Mouse (Mus musculus): Measurements from ENCODE around the gene Vsig10l.

Gene Vsig10l

DNA sequence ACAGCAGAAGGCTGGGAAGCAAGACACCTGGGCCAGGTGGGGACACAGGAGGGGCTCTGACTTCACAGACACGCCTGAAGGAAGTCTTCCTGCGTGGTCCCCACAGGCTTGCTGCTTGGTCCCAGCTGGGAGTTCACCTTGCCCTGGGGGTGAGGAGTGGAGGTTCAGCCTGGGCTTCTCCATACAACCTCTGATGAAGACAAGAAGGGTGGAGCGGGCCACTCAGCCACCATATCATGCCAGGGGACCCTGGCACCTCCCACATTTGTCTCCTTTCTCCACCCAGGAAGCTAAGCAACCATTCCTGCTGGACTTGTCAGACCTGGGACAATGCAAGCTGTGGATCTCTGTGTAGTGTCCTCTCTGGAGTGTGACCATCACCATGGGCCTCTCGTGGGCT, at the start of gene Vsig10l:
Vsig10l (plus strand) TSS at position 301 of the 400 bp plus-strand sequence.
- TF ChIP-seq GATA4 (IDR thresholded peaks at IDR 0.05; ENCODE audit: insufficient replicate concordance, low read length) = no peak

DNA sequence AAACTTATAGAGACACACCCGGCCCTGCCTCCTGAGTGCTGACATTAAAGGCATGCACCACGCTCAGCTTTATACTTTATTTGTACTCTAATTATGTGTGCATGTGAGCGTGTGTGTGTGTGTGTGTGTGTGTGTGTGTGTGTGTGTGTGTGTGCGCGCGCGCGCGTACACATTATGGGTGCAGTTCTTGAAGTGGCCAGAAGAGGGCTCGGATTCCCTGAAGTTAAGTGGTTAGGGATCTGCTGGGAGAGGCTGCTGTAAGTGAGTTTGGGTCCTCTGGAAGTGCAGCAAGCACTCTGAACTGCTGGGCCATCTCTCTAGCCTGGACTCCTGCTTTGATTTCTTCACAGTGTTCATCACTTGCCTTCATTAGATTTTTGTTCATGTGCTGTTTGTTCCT, 45.7 kb upstream of the Vsig10l start:
- TF ChIP-seq GATA4 (IDR thresholded peaks at IDR 0.05; ENCODE audit: insufficient replicate concordance, low read length) = no peak

DNA sequence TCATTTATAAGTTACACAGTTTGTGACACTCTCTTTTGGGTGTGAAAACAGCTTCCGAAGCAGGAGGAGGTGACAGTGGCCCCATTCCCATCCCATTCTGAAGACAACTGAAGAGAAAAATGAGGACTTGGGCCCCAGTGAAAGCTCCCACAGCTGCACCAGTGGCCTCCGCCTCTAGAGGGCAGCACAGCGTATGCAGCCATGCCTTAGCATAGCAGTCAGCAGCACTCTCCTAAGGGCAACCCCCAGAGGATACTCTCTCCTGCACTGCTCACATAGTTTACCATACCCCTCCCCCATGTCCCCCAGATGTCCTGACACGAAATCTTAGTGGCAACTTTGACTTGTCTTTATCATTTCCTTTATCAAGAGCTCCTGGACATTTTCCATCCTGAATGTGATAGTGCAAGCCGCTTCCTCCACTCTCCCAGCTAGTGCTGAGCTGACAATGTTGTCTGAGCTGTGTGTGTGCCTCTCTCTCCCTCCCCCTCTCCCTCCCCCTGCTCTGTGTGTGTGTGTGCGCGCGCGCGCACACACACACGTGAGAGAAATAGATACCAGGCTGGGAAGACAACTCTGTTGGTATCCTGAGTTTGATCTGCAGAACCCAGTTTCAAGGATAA, 39.8 kb upstream of the Vsig10l start:
- TF ChIP-seq GATA4 (IDR thresholded peaks at IDR 0.05; ENCODE audit: insufficient replicate concordance, low read length) = peak; percentile 29; the same call in 1 of the 2 replicates

DNA sequence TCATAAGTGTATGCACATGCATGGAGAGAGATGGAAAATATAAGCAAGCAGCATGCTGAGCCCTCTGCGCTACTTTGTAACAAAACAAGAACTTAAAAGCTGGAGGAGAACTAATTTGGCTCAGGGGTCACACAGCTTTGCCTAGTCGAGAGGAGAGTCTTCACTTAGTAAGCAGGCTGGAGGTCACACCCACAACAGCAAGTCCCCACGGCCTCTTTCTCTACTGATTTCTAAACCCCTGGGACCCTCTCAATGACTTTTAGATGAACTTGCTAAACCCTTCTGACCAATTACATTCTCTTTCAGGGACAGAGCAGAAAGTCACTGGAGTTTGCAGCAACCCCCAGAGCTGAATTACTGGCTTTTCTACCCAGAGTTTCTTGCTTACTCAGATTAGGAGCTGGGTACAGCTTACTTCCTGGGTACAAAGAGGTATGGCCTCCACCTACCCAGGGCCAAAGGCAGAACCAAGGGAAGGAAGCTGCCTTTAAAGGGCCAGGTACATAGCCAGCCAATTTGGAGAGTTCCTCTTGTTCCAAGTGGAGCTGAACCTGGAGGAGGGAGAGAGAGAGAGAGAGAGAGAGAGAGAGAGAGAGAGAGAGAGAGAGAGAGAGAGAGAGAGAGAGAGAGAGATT, 38.8 kb upstream of the Vsig10l start:
- TF ChIP-seq GATA4 (IDR thresholded peaks at IDR 0.05; ENCODE audit: insufficient replicate concordance, low read length) = no peak

DNA sequence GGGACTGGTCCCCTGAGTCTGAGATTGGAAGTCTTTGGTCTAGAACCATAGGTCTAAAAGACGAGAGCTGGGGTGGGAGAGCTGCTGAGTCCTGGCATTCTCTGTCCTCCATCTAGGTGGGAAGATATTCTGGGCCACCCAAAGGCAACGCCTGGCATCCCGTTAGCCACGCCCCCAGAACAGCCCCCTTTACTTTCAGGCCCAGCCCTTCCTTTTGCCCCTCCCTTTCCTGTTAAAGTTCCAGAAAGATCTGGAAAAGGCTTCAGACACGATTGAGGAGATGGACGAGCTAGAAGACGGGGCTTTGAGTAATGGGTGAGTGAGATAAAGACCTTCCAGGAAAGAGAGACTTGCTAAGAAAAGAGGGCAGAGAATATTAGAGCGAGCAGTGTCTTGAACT, 35.5 kb upstream of the Vsig10l start, which contains the start of gene Lim2:
Lim2 (plus strand) TSS at position 265 of the 400 bp plus-strand sequence.
- TF ChIP-seq GATA4 (IDR thresholded peaks at IDR 0.05; ENCODE audit: insufficient replicate concordance, low read length) = no peak

DNA sequence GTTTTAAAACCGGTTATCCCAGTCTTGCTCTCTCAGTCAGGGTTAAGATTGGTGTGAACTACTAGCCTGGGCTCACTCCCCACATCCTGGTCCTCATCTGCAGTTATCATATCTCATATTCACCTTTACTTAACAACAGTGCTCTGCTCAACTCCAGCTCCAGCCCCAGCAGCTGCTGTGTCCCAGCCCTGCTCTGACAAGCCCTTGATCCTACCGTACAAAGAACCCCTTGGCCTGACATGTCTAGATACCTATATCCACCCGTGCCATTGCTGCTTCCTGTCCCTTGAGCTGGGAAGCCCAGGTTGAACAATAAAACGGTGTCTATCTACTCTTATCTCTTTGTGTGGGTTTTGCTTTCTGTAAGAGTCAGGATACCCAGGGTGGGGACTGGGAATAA, 33.5 kb upstream of the Vsig10l start:
- no peak for TF ChIP-seq GATA4 (IDR thresholded peaks at IDR 0.05; ENCODE audit: insufficient replicate concordance, low read length)

DNA sequence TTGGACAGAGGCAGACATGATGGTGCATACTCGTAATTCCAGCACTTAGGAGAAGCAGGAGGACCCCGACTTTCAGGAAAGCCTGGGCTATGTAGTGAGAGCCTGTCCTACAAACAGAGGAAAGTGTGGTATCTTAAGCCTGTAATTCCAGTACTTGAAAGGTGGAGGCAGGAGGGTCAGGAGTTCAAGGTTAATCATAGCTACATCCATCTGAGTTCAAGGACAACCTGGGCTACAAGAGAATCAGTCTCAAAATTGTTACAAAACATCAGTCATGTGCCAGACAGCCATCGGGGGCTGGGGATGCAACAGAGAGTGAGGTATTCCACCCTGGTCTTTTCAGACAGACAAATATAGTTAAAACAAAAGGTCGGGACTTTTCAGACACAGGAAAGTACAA, 30.1 kb upstream of the Vsig10l start:
- no peak for TF ChIP-seq GATA4 (IDR thresholded peaks at IDR 0.05; ENCODE audit: insufficient replicate concordance, low read length)

DNA sequence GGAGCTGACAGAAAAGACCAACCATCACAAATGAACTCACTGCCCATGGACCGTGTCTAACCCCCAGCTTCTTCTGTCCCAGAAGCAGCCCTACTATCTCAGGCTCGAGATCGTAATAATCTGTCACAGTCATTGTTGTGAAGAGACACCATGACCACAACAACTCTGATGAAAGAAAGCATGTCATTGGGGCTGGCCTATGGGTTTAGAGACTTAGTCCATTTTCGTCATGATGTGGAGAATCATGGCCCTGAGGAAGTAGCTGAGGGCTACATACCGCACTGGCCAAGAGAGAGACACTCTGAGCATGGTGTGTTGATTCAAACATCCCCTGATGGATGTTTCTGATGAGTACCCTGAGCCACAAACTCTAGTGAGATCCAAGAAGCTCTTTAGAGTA, 28.3 kb upstream of the Vsig10l start:
- no peak for TF ChIP-seq GATA4 (IDR thresholded peaks at IDR 0.05; ENCODE audit: insufficient replicate concordance, low read length)

DNA sequence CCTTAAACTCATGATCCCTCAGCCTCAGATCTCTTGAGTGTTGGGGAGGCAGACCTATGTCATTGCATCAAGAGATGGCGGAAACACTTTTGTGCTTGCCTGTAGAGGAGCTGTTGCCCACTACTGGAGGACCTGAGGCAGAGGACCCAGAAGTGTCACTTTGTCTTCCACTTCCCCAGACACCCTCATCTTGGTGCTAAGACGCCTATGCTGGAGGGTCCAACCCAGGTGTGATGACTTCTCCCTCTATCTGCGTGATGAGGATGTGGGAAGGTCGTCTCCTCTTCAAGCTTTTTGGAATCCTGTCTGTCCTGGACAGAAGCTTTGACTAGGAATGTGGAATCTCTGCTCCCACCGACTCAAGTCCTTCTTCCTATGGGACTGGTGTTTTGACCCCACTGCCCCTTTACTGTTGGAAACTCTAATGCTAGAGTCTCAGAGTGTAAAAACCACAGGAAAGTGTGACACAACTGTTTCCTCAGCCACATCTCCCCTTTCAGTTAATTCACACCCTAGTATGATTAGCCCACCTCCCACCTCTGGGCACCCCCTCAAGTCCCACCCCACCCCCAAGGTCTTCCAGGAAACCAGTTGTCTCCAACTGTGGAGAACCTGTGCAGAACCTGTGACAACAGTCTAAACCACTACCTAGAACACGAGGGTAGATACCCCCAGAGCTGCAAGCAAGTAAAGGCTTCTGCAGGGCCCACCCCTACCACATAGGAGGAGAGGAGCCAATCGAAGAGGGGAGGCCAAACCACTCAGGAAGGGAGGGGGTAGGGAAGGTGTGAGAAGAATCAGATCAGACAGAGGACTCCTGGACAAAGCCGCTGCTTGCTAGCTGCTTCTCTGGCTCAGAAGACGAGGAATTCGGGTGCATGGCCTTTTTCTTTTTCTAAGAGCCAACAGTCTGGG, 26.4 kb upstream of the Vsig10l start, which contains the start of gene Nkg7:
Nkg7 (plus strand) TSS at position 733 of the 915 bp plus-strand sequence.
- TF ChIP-seq GATA4 (IDR thresholded peaks at IDR 0.05; ENCODE audit: insufficient replicate concordance, low read length) = no peak

DNA sequence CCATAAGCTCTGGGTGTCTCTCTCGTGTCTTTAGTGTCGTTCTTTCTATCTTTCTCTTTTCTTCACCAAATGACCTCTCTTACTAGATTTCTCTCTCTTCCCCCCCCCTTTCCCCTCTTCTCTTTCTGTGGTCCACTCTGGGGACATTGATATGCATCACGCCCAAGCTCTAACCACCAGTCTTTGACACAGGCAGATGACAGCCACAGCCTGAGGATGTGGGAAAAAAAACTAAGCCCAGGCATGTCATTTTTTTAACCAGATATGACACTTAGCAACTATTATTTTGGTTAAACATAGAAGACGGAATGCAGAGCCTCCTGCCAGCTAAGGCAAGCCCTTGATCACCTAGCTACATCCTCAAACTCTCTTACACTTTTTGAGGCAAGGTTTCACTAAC, 24.3 kb upstream of the Vsig10l start:
- no peak for TF ChIP-seq GATA4 (IDR thresholded peaks at IDR 0.05; ENCODE audit: insufficient replicate concordance, low read length)

DNA sequence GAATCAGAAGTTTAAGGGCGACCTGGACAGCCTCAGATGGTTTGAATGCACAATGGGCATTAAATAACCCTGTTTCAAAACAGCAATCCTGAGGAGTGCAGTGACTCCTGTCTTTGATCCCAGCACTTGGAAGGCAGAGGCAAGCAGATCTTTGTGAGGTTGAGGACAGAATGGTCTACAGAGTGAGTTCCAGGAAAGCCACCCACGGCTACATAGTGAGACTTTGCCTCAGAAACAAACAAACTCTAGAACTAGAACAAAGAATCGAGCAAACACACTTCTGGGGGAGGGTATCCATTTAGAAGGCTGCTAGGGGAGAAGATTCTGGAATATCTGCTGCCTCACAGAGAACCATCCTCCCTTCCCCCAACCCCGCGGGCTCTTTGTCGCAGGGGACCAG, 22.5 kb upstream of the Vsig10l start, which contains the start of gene Cldnd2:
Cldnd2 (plus strand) TSS at position 301 of the 400 bp plus-strand sequence.
- no peak for TF ChIP-seq GATA4 (IDR thresholded peaks at IDR 0.05; ENCODE audit: insufficient replicate concordance, low read length)

DNA sequence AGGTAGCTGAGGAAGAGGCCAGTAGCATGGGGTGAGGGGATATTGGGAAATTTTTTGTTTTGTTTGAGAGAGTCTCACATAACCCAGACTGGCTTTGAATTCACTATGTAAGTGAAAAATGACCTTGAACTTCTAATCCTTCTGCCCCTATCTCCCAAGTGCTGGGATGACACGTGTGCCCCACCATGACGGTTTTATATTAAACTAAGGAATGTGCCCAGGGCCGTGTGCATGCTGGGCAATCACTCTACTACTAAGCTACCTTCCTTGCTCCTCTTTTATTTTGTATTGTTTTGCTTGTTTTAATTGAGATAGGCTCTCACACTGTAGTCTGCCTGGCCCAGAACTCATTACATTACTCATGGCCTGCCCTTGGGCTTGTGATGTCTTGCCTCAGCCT, 21.9 kb upstream of the Vsig10l start:
- no peak for TF ChIP-seq GATA4 (IDR thresholded peaks at IDR 0.05; ENCODE audit: insufficient replicate concordance, low read length)

DNA sequence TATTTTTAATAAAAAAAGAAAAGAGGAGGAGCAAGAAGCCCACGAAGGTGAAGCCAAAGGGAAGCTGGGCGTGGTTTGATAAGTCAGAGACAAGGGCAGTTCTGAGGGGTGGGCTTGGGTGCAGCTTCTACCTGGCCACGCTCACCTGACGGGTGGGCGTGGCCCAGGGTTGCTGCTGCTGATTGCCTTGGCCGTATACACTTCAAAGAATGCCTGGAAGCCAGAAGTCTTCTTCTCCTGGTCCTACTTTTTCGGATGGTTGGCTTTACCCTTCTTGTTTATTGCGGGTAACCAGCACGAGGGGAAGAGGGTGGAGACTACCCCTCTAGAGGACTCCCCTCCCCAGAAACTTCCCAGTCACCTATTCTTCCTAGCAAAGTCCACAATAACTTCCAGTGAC, 20.3 kb upstream of the Vsig10l start:
- no peak for TF ChIP-seq GATA4 (IDR thresholded peaks at IDR 0.05; ENCODE audit: insufficient replicate concordance, low read length)

DNA sequence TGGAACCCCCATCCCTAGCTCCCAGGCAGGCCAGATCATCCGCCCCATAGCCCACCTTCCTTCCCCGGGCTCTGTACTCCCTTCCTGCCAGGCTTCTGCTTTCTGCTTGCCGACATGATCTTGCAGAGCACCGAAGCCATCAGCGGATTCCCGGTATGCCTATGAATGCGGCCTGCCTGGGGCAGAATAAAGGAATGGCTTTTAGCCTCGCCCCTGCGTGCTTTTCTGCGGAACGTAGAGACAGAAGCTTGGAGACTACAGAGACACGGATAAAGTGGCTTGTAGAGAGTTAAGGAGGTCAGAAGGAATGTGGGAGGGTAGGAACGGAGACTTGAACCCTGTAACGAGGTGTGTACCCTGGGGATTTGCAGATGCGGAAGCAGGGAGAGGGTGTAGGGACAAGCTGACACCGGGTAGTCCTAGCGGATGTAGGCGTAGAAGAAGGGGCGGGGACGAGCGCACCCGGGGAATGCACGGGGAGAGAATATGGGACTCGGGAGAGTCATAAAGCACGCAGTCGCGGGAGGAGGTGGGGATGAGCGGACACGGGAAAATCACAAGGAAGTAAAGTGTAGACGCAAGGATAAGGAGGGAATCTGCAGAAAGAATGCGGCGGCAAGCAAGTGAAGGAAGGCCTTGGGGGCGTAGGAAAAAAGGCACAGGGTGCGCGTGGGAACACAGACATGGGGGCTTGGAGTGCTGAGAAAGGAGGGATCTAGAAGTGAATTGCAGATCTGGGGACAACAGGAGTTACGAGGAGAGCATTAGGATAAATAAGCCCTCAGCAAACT, 19.6 kb upstream of the Vsig10l start:
- TF ChIP-seq GATA4 (IDR thresholded peaks at IDR 0.05; ENCODE audit: insufficient replicate concordance, low read length) = no peak

DNA sequence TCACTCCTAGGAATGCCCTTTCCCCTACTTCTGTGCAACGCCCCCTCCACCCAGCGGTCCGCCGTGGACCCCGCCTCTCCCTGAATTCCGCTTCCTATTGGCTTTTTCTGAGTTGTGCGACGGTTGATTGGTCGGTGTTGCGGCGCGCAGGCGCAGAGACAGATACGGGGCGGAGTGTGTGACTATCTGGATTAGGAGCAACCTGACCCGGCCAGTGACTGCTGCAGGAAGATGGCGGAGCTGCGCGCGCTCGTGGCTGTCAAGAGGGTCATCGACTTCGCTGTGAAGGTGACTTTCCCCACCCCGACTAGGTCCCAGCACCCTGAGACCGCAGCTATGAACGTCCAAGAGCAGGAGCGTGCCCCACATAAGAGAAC, 19.0 kb upstream of the Vsig10l start, which contains the start of the genes Etfb and Gm45233:
Etfb (plus strand) TSS at position 167 of the 377 bp plus-strand sequence.
Gm45233 (plus strand) TSS at position 212 of the 377 bp plus-strand sequence.
- peak; percentile 90; the same call in 1 of the 2 replicates for TF ChIP-seq GATA4 (IDR thresholded peaks at IDR 0.05; ENCODE audit: insufficient replicate concordance, low read length)
